Mouse (Mus musculus) stomach, adult 2 months (tissue): ENCODE measurements around the gene Rdh11. TPM values are rescaled to one million over a fixed set of nuclear protein-coding genes. Genes with fewer than 3 reads are reported as not detected.

Experiments used
- polyA plus RNA-seq: library from polyadenylated mRNA; depleted of rRNA; stranded (reverse); fragments of >200 nt; gene quantifications from 2 replicates; pipeline ENCODE4 v1.2.3, GENCODE M21; 2012; rRNA removed

Rdh11 gene
- polyA plus RNA-seq = 1.7 and 3.6 TPM in 2 replicates

DNA sequence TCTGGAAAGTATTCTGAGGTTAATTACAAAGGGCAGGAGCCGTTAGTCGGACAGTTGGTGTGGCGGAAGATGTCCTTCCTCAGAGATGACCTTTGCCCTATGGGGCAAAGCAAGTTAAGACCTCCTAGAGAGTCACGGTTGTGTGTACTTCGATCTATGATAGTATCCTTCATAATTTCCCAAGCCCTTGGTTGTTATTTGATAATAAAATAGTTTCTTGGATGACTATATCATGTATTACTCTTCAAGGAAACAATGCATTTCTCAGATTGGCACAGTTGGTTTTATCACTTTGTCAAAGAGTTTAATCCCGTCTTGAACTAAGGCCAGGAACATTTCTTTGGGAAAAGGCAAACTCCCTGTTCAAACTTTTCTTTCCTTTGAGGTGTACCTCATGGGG is at the start of gene Rdh11:
Gene Rdh11 (minus strand): TSS at position 101 of the 400 bp plus-strand sequence.

GRCm38 (mm10) chr12:79208703-79209464 is 16.8 kb upstream of the Rdh11 start, which contains the start of gene Rdh12:
Gene Rdh12 (plus strand): TSS chr12:79208914.

DNA sequence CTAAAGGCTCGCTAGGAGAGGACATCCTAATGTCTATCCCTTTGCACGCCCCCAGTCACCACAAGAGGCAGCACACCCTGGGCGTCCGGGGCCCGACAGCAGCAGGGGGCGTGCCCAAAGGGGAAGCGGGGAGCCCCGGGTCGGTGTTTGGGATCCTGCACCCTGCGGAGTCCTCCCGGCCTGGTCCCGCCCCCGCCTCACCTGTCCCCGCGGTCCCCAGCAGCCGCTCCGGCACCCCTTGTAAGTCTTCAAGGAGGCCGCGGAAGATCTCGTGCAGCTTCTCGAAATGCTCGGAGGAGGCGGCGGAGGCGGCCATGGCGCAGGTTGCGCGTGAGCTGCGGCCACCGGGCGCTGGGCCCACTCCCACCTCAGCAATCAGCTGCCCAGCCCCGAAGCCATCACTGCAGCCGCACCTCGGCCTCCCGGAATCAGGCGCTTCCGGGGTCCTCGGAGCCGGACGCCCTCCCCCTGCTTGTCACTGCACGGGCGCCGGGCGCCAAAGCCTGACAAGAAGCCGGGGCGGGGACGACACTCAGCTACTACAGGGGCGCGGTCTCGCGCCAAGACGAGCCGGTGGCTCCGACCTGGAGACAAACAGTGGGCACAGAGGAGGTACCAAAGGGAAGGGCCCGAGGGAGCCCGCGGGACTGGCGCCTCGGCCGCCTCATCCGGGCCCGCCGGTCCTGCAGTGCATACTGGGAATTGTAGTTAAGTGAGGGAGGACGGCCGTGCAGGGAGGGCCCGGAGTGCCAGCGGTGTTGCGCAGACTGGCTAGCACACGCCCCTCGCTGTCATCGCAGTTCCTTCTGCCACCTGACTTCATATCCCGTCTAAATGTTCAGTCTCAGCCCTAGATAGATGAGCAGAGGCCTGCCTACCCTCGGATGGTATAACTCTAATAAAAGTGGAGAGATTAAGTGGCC is 19.8 kb downstream of the Rdh11 start, which contains the start of gene Vti1b:
Gene Vti1b (minus strand): TSS at position 649 of the 923 bp plus-strand sequence.

GRCm38 (mm10) chr12:79130299-79131177 is 61.6 kb downstream of the Rdh11 start, which contains the start of gene Arg2:
Gene Arg2 (plus strand): TSS chr12:79130777.

Other genes starting within 250 kb of the Rdh11 start
- 2.9 and 3.3 TPM in 2 replicates for gene Tmem229b, start 184.7 kb downstream of the Rdh11 start, polyA plus RNA-seq
- 7.3 and 7.9 TPM in 2 replicates for gene Plekhh1, start 163.1 kb downstream of the Rdh11 start, polyA plus RNA-seq
- 5.3 and 5.7 TPM in 2 replicates for gene Pigh, start 102.6 kb downstream of the Rdh11 start, polyA plus RNA-seq
- 0.08 and 0.41 TPM in 2 replicates for gene Arg2, start 61.5 kb downstream of the Rdh11 start, polyA plus RNA-seq
- 12.8 and 22.2 TPM in 2 replicates for gene Vti1b, start 19.6 kb downstream of the Rdh11 start, polyA plus RNA-seq
- gene Rdh12, start 16.6 kb upstream of the Rdh11 start, polyA plus RNA-seq = 9.1 and 13.4 TPM in 2 replicates
- gene Zfyve26, start 104.0 kb upstream of the Rdh11 start, polyA plus RNA-seq = 2.7 and 5.0 TPM in 2 replicates
- gene Rad51b, start 105.0 kb upstream of the Rdh11 start, polyA plus RNA-seq = 0.05 and 0.13 TPM in 2 replicates